In genomic region chr14:27335331-27336207, GRCm38 (mm10) we compare ENCODE assay signal across 8 mouse cellular contexts.
DNase-seq lines count a peak whose midpoint lies in the region; ATAC-seq and TF ChIP-seq lines count a peak whose summit lies in the region.

No protein-coding gene starts in this region.

- ATAC-seq in forebrain, embryonic 15.5 days (replicated peaks) = peak; percentile 91
- ATAC-seq in liver, embryonic 15.5 days (ENCODE audit: insufficient read depth) = peak; percentile 88
- peak; percentile 71; the same call in 1 of the 2 replicates for ATAC-seq in neural tube, embryonic 11.5 days (ENCODE audit: insufficient read depth, low FRiP score, low TSS enrichment)
- peak; percentile 95 for ATAC-seq in stomach, embryonic 15.5 days (ENCODE audit: insufficient read depth, low FRiP score, low read depth)

- TF ChIP-seq POLR2A in ES-Bruce4 (IDR thresholded peaks at IDR 0.05; ENCODE audit: insufficient read depth, low read length) = peak; percentile 33

- peaks cover 7% of the 10 kb centered on the region for H3K4me1 ChIP-seq in ES-Bruce4 (ENCODE audit: control insufficient read depth, insufficient read depth, low read length)
- H3K4me1 ChIP-seq in forebrain, embryonic 15.5 days = peaks cover 15% of the 10 kb centered on the region
- H3K4me1 ChIP-seq in liver, embryonic 15.5 days (replicated peaks) = peaks cover 25% of the 10 kb centered on the region
- H3K4me1 ChIP-seq in neural tube, embryonic 11.5 days (ENCODE audit: control insufficient read depth, insufficient read depth, low read length) = peaks cover 8% of the 10 kb centered on the region; the same call in 1 of the 2 replicates
- 0 out of 2 replicates have a peak, but pooled peaks cover 11% of the 10 kb centered on the region for H3K4me1 ChIP-seq in stomach, embryonic 15.5 days

- TF ChIP-seq EP300 in ES-Bruce4 (IDR thresholded peaks at IDR 0.05; ENCODE audit: insufficient read depth, low read depth, low read length) = no peak

- intact Hi-C loops in heart, postnatal 14 days (cut with DNase I) = loop anchor here (2.0 to 10.0 kb wide), 3 partner anchors 77 to 221 kb away; partner anchors contain the start of gene Arhgef3

- H3K27me3 ChIP-seq in ES-Bruce4 (ENCODE audit: control insufficient read depth, insufficient read depth, low read length, poor library complexity, severe bottlenecking) = no peaks in the 10 kb centered on the region
- H3K27me3 ChIP-seq in forebrain, embryonic 15.5 days = peaks cover 17% of the 10 kb centered on the region
- peaks cover 24% of the 10 kb centered on the region for H3K27me3 ChIP-seq in liver, embryonic 15.5 days
- H3K27me3 ChIP-seq in neural tube, embryonic 11.5 days (ENCODE audit: control insufficient read depth, insufficient read depth, low read length) = peaks cover 7% of the 10 kb centered on the region; the same call in 1 of the 2 replicates
- H3K27me3 ChIP-seq in stomach, embryonic 15.5 days (replicated peaks) = no peaks in the 10 kb centered on the region

- H3K4me2 ChIP-seq in forebrain, embryonic 15.5 days (replicated peaks) = peak overlapping the region; percentile 98
- H3K4me2 ChIP-seq in liver, embryonic 15.5 days = peak overlapping the region; percentile 82
- H3K4me2 ChIP-seq in neural tube, embryonic 11.5 days (ENCODE audit: low read depth) = peak overlapping the region; percentile 95
- peak overlapping the region; percentile 99 for H3K4me2 ChIP-seq in stomach, embryonic 15.5 days

- no peak for TF ChIP-seq CTCF in ES-Bruce4 (IDR thresholded peaks at IDR 0.05; ENCODE audit: low read depth, low read length)

- H3K9me3 ChIP-seq in ES-Bruce4 (replicated peaks; ENCODE audit: control insufficient read depth, insufficient read depth, low read length, poor library complexity, severe bottlenecking) = no peaks in the 10 kb centered on the region
- no peaks in the 10 kb centered on the region for H3K9me3 ChIP-seq in forebrain, embryonic 15.5 days
- no peaks in the 10 kb centered on the region for H3K9me3 ChIP-seq in liver, embryonic 15.5 days (replicated peaks)
- no peaks in the 10 kb centered on the region for H3K9me3 ChIP-seq in neural tube, embryonic 11.5 days (ENCODE audit: control insufficient read depth, low read length)
- H3K9me3 ChIP-seq in stomach, embryonic 15.5 days = no peaks in the 10 kb centered on the region

- peak overlapping the region; percentile 74 for H3K4me3 ChIP-seq in ES-Bruce4 (ENCODE audit: low read depth, low read length)
- peak overlapping the region; percentile 58 for H3K4me3 ChIP-seq in forebrain, embryonic 15.5 days
- peak overlapping the region; percentile 62 for H3K4me3 ChIP-seq in liver, embryonic 15.5 days (replicated peaks)
- H3K4me3 ChIP-seq in neural tube, embryonic 11.5 days (ENCODE audit: low read depth, low read length) = peak overlapping the region; percentile 43
- H3K4me3 ChIP-seq in stomach, embryonic 15.5 days (replicated peaks) = peak overlapping the region; percentile 59

- 0 out of 2 replicates have a peak overlapping the region, but pooled peaks have one; percentile 29 for H3K9ac ChIP-seq in ES-Bruce4 (ENCODE audit: low read depth, poor library complexity, severe bottlenecking)
- peak overlapping the region; percentile 49 for H3K9ac ChIP-seq in forebrain, embryonic 15.5 days (replicated peaks)
- peak overlapping the region; percentile 58 for H3K9ac ChIP-seq in liver, embryonic 15.5 days
- H3K9ac ChIP-seq in neural tube, embryonic 11.5 days (ENCODE audit: low read length) = peak overlapping the region; percentile 53
- peak overlapping the region; percentile 66 for H3K9ac ChIP-seq in stomach, embryonic 15.5 days

- peak; percentile 93 for DNase-seq in cerebellum, adult 11-12 months
- DNase-seq in heart, postnatal 14 days = peak; percentile 82 to 85
- peak; percentile 84 for DNase-seq in large intestine, adult 2 months (ENCODE audit: low read depth, low spot score)
- DNase-seq in neural tube, embryonic 11.5 days (ENCODE audit: low spot score) = peak; percentile 74

- H3K36me3 ChIP-seq in ES-Bruce4 (ENCODE audit: control insufficient read depth, insufficient read depth, low read length, poor library complexity, severe bottlenecking) = no peaks in the 10 kb centered on the region
- no peaks in the 10 kb centered on the region for H3K36me3 ChIP-seq in forebrain, embryonic 15.5 days
- no peaks in the 10 kb centered on the region for H3K36me3 ChIP-seq in liver, embryonic 15.5 days (replicated peaks)
- H3K36me3 ChIP-seq in neural tube, embryonic 11.5 days (ENCODE audit: control insufficient read depth, insufficient read depth, low read length) = no peaks in the 10 kb centered on the region
- no peaks in the 10 kb centered on the region for H3K36me3 ChIP-seq in stomach, embryonic 15.5 days

- H3K27ac ChIP-seq in ES-Bruce4 (ENCODE audit: insufficient read depth, low read length) = no peak overlapping the region
- no peak overlapping the region for H3K27ac ChIP-seq in forebrain, embryonic 15.5 days (replicated peaks)
- H3K27ac ChIP-seq in liver, embryonic 15.5 days (replicated peaks) = peak overlapping the region; percentile 51; the same call in 1 of the 2 replicates
- no peak overlapping the region for H3K27ac ChIP-seq in neural tube, embryonic 11.5 days (ENCODE audit: low read depth, low read length)
- H3K27ac ChIP-seq in stomach, embryonic 15.5 days = no peak overlapping the region

- WGBS in forebrain, embryonic 15.5 days = 2% methylated on average over 37 of the region's 37 CpGs
- 10% methylated on average over 37 of the region's 37 CpGs for WGBS in large intestine, adult 2 months
- 2% methylated on average over 37 of the region's 37 CpGs for WGBS in liver, embryonic 15.5 days (ENCODE audit: insufficient replicate concordance)
- 2% methylated on average over 37 of the region's 37 CpGs for WGBS in neural tube, embryonic 11.5 days
- WGBS in stomach, embryonic 15.5 days = 5% methylated on average over 37 of the region's 37 CpGs
